Mouse (Mus musculus) hindbrain, embryonic 14.5 days (tissue): ENCODE results near the gene Ssr2. TPM values are rescaled to one million over a fixed set of nuclear protein-coding genes. Genes with fewer than 3 reads are reported as not detected.

Experiments used
- ATAC-seq: fragments of 200-750 bp; cut with Nextera tagmentation; 2 replicates; pipeline ENCODE4 v1.8.0; 2017; ENCODE audit warnings: moderate number of reproducible peaks, mild to moderate bottlenecking, moderate TSS enrichment, moderate library complexity; ENCODE audit not compliant: low FRiP score
- DNase-seq: peaks from one replicate; pipeline ENCODE4 v3.0.0-alpha.2; 2015; ENCODE audit warnings: low spot score
- H3K27ac ChIP-seq: fragments of 300-500 bp; sonication (generic); 2 replicates; pipeline ENCODE4 v1.5.1; 2014; ENCODE audit warnings: mild to moderate bottlenecking, moderate library complexity
- H3K27me3 ChIP-seq: fragments of 300-500 bp; sonication (generic); 2 replicates; pipeline ENCODE4 v1.6.1; 2014; ENCODE audit warnings: mild to moderate bottlenecking, low read length, mixed read lengths; ENCODE audit not compliant: control insufficient read depth, insufficient read depth
- H3K36me3 ChIP-seq: fragments of 300-500 bp; sonication (generic); replicated peaks from 2 replicates; pipeline ENCODE4 v1.6.1; 2014; ENCODE audit not compliant: control insufficient read depth, insufficient read depth
- H3K4me1 ChIP-seq: fragments of 300-500 bp; sonication (generic); replicated peaks from 2 replicates; pipeline ENCODE4 v1.6.1; 2014; ENCODE audit warnings: antibody characterized with exemption, low read length, mixed read lengths; ENCODE audit not compliant: control insufficient read depth, insufficient read depth
- H3K4me2 ChIP-seq: fragments of 300-500 bp; sonication (generic); replicated peaks from 2 replicates; pipeline ENCODE4 v1.6.1; 2014; ENCODE audit warnings: mild to moderate bottlenecking, moderate library complexity
- H3K4me3 ChIP-seq: fragments of 300-500 bp; sonication (generic); replicated peaks from 2 replicates; pipeline ENCODE4 v1.5.1; 2014; ENCODE audit warnings: mild to moderate bottlenecking, low read length
- H3K9ac ChIP-seq: fragments of 300-500 bp; sonication (generic); 2 replicates; pipeline ENCODE4 v1.6.1; 2014
- H3K9me3 ChIP-seq: fragments of 300-500 bp; sonication (generic); 2 replicates; pipeline ENCODE4 v1.6.1; 2016; ENCODE audit warnings: low read length; ENCODE audit not compliant: control insufficient read depth
- WGBS: fragments of 180-500 bp; shearing (Covaris S2); extraction: QIAGEN DNeasy Blood & Tissue Kit; methylation state at CpG from one replicate; pipeline ENCODE4 v1.1.7; 2014; 5-methylcytosine and 5-hydroxymethylcytosine counted together
- polyA plus RNA-seq: library from polyadenylated mRNA; unstranded; fragments of >200 nt; fragmentation: Nextera tagmentation; extraction: Ambion mirVana; gene quantifications from 2 replicates; pipeline ENCODE4 v1.2.1, GENCODE M21; 2014

The Ssr2 gene
- polyA plus RNA-seq, 1 experiment from 2014 or later = 129 TPM

GRCm38 (mm10) chr3:88532689-88533511, 42.8 kb upstream of the Ssr2 start:
- peak overlapping the region; percentile 98 for H3K27ac ChIP-seq
- peaks cover 68% of the 10 kb centered on the region for H3K4me1 ChIP-seq
- WGBS = under 1% methylated on average over 38 of the region's 40 CpGs
- H3K4me3 ChIP-seq = peak overlapping the region; percentile 93
- DNase-seq (peak; percentile 61), ATAC-seq (peak; percentile 8; the same call in 1 of the 2 replicates)
- peak overlapping the region; percentile 96 for H3K4me2 ChIP-seq
- H3K9me3 ChIP-seq = no peaks in the 10 kb centered on the region
- H3K36me3 ChIP-seq = peaks cover 30% of the 10 kb centered on the region
- peak overlapping the region; percentile 100 for H3K9ac ChIP-seq
- no peaks in the 10 kb centered on the region for H3K27me3 ChIP-seq

DNA sequence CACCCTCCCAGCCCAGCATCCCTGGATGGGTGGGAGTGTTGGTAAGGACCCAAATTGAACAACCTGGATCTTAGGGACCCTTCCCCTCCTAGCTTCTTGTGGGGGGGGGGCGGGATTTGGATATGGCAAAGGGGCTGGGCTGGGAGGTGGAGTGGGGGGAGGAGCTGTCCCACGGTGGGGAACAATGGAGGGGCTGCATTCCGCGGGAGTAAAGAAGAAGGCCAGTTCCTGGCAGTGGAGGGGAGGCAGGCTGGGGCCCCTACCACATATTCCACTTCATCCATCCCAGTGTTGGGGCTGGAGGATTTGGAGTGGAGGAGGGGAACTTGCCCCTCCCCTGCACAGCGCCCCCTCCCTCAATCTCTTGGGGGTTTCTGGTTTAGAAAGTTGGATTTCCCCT, 42.0 kb upstream of the Ssr2 start:
- no peak for DNase-seq
- H3K4me2 ChIP-seq = peak overlapping the region; percentile 96
- peak overlapping the region; percentile 100 for H3K9ac ChIP-seq
- H3K27me3 ChIP-seq = no peaks in the 10 kb centered on the region
- H3K4me3 ChIP-seq = peak overlapping the region; percentile 93
- H3K36me3 ChIP-seq = peaks cover 38% of the 10 kb centered on the region
- peaks cover 68% of the 10 kb centered on the region for H3K4me1 ChIP-seq
- H3K27ac ChIP-seq = peak overlapping the region; percentile 98
- no peaks in the 10 kb centered on the region for H3K9me3 ChIP-seq
- ATAC-seq = no peak
- WGBS = 3% methylated on average over 4 of the region's 5 CpGs

DNA sequence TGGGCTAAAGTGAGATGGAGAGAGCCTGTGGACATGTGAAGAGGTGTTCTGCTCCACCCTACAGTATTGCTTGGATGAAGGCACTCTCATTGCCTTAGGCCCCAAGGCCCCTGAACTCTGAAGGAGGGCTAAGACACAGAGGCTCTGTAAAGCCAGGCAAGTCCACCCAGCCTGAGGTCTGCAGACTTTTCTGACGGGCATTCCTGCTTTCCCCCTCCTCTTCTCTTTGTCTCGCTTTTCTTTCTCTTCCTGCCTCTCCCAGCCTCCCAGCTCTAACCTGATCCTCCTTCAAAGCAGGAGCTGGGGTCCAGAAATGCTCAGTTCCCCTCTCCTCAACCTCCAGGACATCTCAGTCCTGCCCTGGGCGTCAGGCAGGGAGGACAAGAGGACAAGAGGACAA, 40.7 kb upstream of the Ssr2 start:
- H3K4me1 ChIP-seq = peaks cover 64% of the 10 kb centered on the region
- no peak for ATAC-seq
- H3K27ac ChIP-seq = peak overlapping the region; percentile 56; the same call in 1 of the 2 replicates
- peak overlapping the region; percentile 96 for H3K4me2 ChIP-seq
- no peaks in the 10 kb centered on the region for H3K27me3 ChIP-seq
- peak overlapping the region; percentile 93 for H3K4me3 ChIP-seq
- no peaks in the 10 kb centered on the region for H3K9me3 ChIP-seq
- DNase-seq = no peak
- 5% methylated on average over 3 of the region's 3 CpGs for WGBS
- H3K9ac ChIP-seq = peak overlapping the region; percentile 100
- peaks cover 47% of the 10 kb centered on the region for H3K36me3 ChIP-seq

GRCm38 (mm10) chr3:88535527-88535926, 40.1 kb upstream of the Ssr2 start:
- 0 out of 2 replicates have a peak overlapping the region, but pooled peaks have one; percentile 56 for H3K27ac ChIP-seq
- no peaks in the 10 kb centered on the region for H3K9me3 ChIP-seq
- H3K36me3 ChIP-seq = peaks cover 52% of the 10 kb centered on the region
- no peak for DNase-seq
- no peak for ATAC-seq
- H3K4me3 ChIP-seq = peak overlapping the region; percentile 93
- H3K4me2 ChIP-seq = peak overlapping the region; percentile 96
- 32% methylated on average over 4 of the region's 4 CpGs for WGBS
- peaks cover 62% of the 10 kb centered on the region for H3K4me1 ChIP-seq
- H3K27me3 ChIP-seq = no peaks in the 10 kb centered on the region
- H3K9ac ChIP-seq = peak overlapping the region; percentile 100

GRCm38 (mm10) chr3:88536103-88536930, 39.4 kb upstream of the Ssr2 start:
- peak overlapping the region; percentile 100 for H3K9ac ChIP-seq
- ATAC-seq = no peak

GRCm38 (mm10) chr3:88537146-88537545, 38.5 kb upstream of the Ssr2 start:
- 57% methylated on average over 6 of the region's 6 CpGs for WGBS
- peaks cover 63% of the 10 kb centered on the region for H3K36me3 ChIP-seq
- H3K4me2 ChIP-seq = peak overlapping the region; percentile 96
- ATAC-seq (no peak), DNase-seq (no peak)
- peak overlapping the region; percentile 100 for H3K9ac ChIP-seq
- peak overlapping the region; percentile 93 for H3K4me3 ChIP-seq
- no peaks in the 10 kb centered on the region for H3K9me3 ChIP-seq
- no peaks in the 10 kb centered on the region for H3K27me3 ChIP-seq
- peaks cover 65% of the 10 kb centered on the region for H3K4me1 ChIP-seq
- no peak overlapping the region for H3K27ac ChIP-seq

More at GRCm38 (mm10) chr3:88536103-88536930, 39.4 kb upstream of the Ssr2 start:
- H3K27me3 ChIP-seq = no peaks in the 10 kb centered on the region
- H3K36me3 ChIP-seq = peaks cover 60% of the 10 kb centered on the region
- H3K9me3 ChIP-seq = no peaks in the 10 kb centered on the region
- peak overlapping the region; percentile 96 for H3K4me2 ChIP-seq
- 4% methylated on average over 64 of the region's 64 CpGs for WGBS
- peak overlapping the region; percentile 93 for H3K4me3 ChIP-seq
- peaks cover 59% of the 10 kb centered on the region for H3K4me1 ChIP-seq
- no peak for DNase-seq
- H3K27ac ChIP-seq = 0 out of 2 replicates have a peak overlapping the region, but pooled peaks have one; percentile 11

DNA sequence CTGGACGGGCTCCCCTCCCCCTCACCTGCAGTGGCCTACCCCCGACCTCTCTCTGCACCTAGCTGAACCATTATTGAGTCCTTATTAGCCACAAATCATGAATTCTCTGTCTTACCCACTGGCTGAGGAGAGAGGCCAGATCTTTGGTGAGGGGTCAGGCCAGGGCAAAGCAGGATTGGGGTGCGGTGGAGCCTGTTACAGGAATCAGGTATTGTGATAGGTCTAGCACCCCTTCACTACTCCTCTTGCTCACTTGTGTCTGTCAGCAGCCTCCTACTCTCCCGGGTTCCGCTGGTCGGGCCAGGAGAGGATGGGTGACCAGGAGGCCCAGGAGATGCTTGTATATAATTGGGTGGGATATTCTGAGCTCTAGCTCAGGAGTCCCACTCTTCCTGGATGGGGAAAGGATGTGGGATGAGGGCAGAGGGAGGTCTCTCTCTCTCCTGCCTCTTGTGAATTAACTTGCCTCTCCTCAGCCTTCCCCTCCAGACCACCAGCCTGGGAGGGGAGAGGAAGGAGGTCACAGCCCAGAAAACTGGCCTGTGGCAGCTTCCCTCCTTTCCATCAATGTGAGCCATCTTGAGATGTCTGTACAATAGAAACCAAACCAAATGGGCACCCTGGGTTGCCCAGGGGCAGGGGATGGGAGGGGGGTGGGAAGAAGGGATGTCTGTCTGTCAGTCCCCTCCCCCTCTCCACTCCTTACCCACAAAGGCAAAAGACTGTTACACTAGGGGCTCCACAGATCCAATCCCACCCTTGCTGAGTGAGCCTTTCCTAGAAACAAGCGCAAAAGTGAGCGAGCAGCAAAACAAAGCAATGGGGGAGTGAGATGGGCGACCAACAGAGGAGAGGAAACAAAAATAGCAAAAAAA, 37.2 kb upstream of the Ssr2 start:
- Histone ChIP-seq H3K4me1 (peaks cover 65% of the 10 kb centered on the region), H3K9me3 (no peaks in the 10 kb centered on the region), H3K27me3 (no peaks in the 10 kb centered on the region), H3K4me2 (peak overlapping the region; percentile 96; the same call in 1 of the 2 replicates), H3K36me3 (peaks cover 63% of the 10 kb centered on the region), H3K4me3 (no peak overlapping the region), H3K27ac (peak overlapping the region; percentile 44; the same call in 1 of the 2 replicates), H3K9ac (peak overlapping the region; percentile 28; the same call in 1 of the 2 replicates)
- WGBS = 17% methylated on average over 9 of the region's 9 CpGs
- ATAC-seq = no peak
- no peak for DNase-seq

GRCm38 (mm10) chr3:88539397-88539796, 36.3 kb upstream of the Ssr2 start:
- 5% methylated on average over 3 of the region's 3 CpGs for WGBS
- no peak for DNase-seq
- peak overlapping the region; percentile 70 for H3K27ac ChIP-seq
- no peaks in the 10 kb centered on the region for H3K9me3 ChIP-seq
- H3K4me1 ChIP-seq = peaks cover 62% of the 10 kb centered on the region
- no peak for ATAC-seq
- no peak overlapping the region for H3K4me2 ChIP-seq
- peaks cover 63% of the 10 kb centered on the region for H3K36me3 ChIP-seq
- no peaks in the 10 kb centered on the region for H3K27me3 ChIP-seq
- H3K9ac ChIP-seq = 0 out of 2 replicates have a peak overlapping the region, but pooled peaks have one; percentile 16
- H3K4me3 ChIP-seq = no peak overlapping the region
